Mouse (Mus musculus) stomach, adult 2 months (tissue): ENCODE data around the gene Grb10. TPM values are rescaled to one million over a fixed set of nuclear protein-coding genes. Genes with fewer than 3 reads are reported as not detected.

ENCODE experiments used
- polyA plus RNA-seq: library from polyadenylated mRNA; depleted of rRNA; stranded (reverse); fragments of >200 nt; gene quantifications from 2 replicates; pipeline ENCODE4 v1.2.3, GENCODE M21; 2012; rRNA removed

The Grb10 gene
- 4.2 and 5.6 TPM in 2 replicates for polyA plus RNA-seq

DNA sequence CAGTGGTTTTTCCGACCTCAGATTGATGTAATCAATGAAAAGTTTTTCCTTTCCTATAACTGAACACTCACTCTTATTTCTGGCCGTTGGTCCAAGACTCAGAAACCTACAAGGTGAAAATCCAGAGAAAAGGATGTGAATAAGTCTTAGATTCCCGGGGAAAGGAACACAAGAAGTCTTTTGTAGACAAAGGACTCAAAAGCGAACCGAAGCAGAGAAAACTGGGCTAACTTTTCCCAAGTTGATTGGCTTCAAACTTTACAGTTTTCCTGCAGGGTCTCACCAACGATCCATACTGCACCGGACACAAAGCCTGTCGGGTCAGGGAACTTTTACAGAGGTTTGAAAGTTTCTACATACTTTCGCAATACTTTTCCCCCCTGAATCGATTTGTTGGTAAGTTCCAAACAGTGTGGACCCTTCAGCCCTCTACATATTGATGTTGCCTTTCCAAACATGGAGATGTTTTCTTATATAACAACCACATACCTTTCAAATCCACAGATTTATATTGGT, at the start of gene Grb10:
Gene Grb10, minus strand, starts transcription at position 214 of the 516 bp plus-strand sequence.

GRCm38 (mm10) chr11:11897645-11898357, 140.7 kb downstream of the Grb10 start, which contains the start of gene Ddc:
Gene Ddc (minus strand): TSS chr11:11898144.

Other genes starting within 250 kb of the Grb10 start
- gene Fignl1, start 229.7 kb downstream of the Grb10 start, polyA plus RNA-seq, result 0.67 and 0.82 TPM in 2 replicates
- gene Ddc, start 140.5 kb downstream of the Grb10 start, polyA plus RNA-seq, result 2.0 and 2.2 TPM in 2 replicates